Mouse (Mus musculus): ENCODE data around the gene Wwox.

- TF ChIP-seq CTCF (IDR thresholded peaks at IDR 0.05; ENCODE audit: low read depth) (no peak), EP300 (IDR thresholded peaks at IDR 0.05; ENCODE audit: low read depth) (no peak)
Measured at GRCm38 (mm10) chr8:114398326-114398725, 41.1 kb upstream of the Wwox start.

Measured in liver, embryonic 14.5 days (tissue).